Mouse (Mus musculus): ENCODE measurements around the gene Tns3.

DNA sequence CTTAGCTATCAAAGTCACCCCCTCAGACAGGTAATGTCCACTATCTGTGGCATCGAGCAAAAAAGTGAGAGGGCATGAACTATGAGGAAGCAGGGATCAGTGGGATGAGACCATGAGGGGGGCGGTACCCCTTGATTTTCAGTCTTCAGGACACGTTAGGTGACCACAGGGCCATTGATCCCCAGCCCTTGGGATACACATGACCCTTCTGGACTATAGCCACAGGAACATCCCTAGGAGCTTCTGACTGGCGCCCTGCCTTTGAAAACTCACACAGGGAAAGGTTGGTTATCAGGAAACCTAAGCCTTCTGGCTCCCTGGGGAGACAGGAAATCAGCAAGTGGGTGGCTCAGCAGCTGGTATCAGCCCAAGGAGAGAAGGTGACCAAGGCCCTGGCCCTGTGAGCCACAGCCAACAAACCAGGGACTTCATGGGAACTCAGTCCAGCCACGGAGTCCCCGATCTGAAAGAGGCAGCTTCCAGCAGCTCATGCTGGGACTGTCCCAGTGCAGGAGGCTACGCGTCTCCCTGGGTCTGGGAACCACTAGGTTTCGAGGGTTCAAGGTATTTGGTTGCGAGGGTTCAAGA, 12.8 kb downstream of the Tns3 start:
- TF ChIP-seq POLR2A (IDR thresholded peaks at IDR 0.05; ENCODE audit: insufficient read length, low read depth) (no peak), REST (IDR thresholded peaks at IDR 0.05; ENCODE audit: insufficient read depth, insufficient read length) (no peak)
